Mouse (Mus musculus) erythroblast, embryonic 14.5 days (primary cell): ENCODE data around the gene Spata19.

ENCODE experiments used
- GATA1 ChIP-seq: IDR thresholded peaks from 2 replicates; pipeline ENCODE4 v1.6.1; 2012; ENCODE audit warnings: low read length, inconsistent platforms, mixed read lengths
- TAL1 ChIP-seq: IDR thresholded peaks from 3 replicates; pipeline ENCODE4 v1.6.1; 2012; ENCODE audit warnings: low read length, inconsistent platforms, mixed read lengths

- TF ChIP-seq TAL1 (no peak), GATA1 (no peak)
Observed at GRCm38 (mm10) chr9:27386951-27387350, 9.6 kb upstream of the Spata19 start.
